In the genomic region with DNA sequence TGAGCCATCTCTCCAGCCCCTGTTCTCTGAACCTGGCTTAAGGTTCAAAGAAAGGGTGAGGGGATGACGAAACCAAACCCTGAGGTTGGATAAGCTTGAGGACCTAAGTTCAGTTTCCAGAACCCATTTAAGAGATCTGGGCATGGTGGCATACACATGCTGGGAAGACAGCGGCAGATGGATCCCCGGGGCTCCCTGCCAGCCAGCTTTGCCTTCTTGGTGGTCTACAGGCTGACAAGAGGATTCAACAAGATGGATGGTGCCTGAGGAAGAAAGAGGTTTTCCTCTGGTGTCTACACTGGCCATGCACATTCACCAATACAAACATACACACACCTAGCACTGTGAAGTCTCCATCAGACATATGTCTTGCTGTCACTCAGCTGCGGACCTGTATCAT, we compare ENCODE assay signal across 26 mouse cellular contexts. TPM values are rescaled to one million over a fixed set of nuclear protein-coding genes. Genes with fewer than 3 reads are reported as not detected.
DNase-seq lines count a peak whose midpoint lies in the region; ATAC-seq and TF ChIP-seq lines count a peak whose summit lies in the region.
"Had no signal": no experiment of that assay in that cellular context is flagged by ENCODE, and none has a peak within 500 bp of the region (broad histone marks: within the 10 kb centered on the region; RNA-seq: fewer than 3 reads in every experiment).

No protein-coding gene starts in this region.

- DNase-seq in forebrain, embryonic 11.5 days (ENCODE audit: low spot score): no peak
- peak in 1 of 2 experiments; percentile 23 for DNase-seq in layer of hippocampus, adult 2 months (ENCODE audit: low spot score in 2 of 2)
- DNase-seq in layer of hippocampus, adult 9-10 months (ENCODE audit: low spot score): no peak
- DNase-seq in right cerebral cortex, postnatal 10 days (ENCODE audit: low spot score in 2 of 2): peak; percentile 81 to 86
- no peak for DNase-seq in right cerebral cortex, adult 2 months (ENCODE audit: low spot score in 2 of 2)
- DNase-seq in layer of hippocampus, postnatal 10 days (ENCODE audit: low spot score in 2 of 2): peak; percentile 45 to 59
- DNase-seq: adrenal gland, postnatal 25 days; cerebellum, adult 18-20 months; embryo, embryonic 11 days; gastrocnemius, postnatal 10 days; heart, postnatal 10 days; kidney, adult 18-20 months; kidney, postnatal 25 days; lung, embryonic 14.5 days; lung, postnatal 14 days; midbrain, embryonic 14.5 days; thymus, adult 2 months; thymus, postnatal 36 days had no signal

- no peak overlapping the region for H3K4me2 ChIP-seq in forebrain, embryonic 15.5 days (replicated peaks)
- no peak overlapping the region for H3K4me2 ChIP-seq in forebrain, embryonic 11.5 days (ENCODE audit: low read depth, low read length, severe bottlenecking)
- H3K4me2 ChIP-seq: embryonic facial prominence, embryonic 12.5 days; heart, embryonic 13.5 days; hindbrain, embryonic 15.5 days; kidney, embryonic 15.5 days; limb, embryonic 12.5 days; liver, embryonic 15.5 days; lung, embryonic 14.5 days had no signal

- no peak for ATAC-seq in forebrain, embryonic 15.5 days (replicated peaks)
- ATAC-seq in forebrain, embryonic 11.5 days (replicated peaks; ENCODE audit: low FRiP score): no peak
- ATAC-seq: CD4-positive, CD25-positive, alpha-beta regulatory T cell, adult 4 months had no signal

- no peak overlapping the region for H3K4me3 ChIP-seq in forebrain, embryonic 15.5 days
- H3K4me3 ChIP-seq in forebrain, embryonic 11.5 days (ENCODE audit: low read depth, low read length): no peak overlapping the region
- no peak overlapping the region for H3K4me3 ChIP-seq in layer of hippocampus, adult 2 months
- H3K4me3 ChIP-seq: embryonic facial prominence, embryonic 12.5 days; heart, embryonic 13.5 days; hindbrain, embryonic 15.5 days; kidney, embryonic 15.5 days; limb, embryonic 12.5 days; liver, embryonic 15.5 days had no signal

- peak overlapping the region; percentile 46; the same call in 1 of the 2 replicates for H3K27ac ChIP-seq in forebrain, embryonic 15.5 days (replicated peaks)
- no peak overlapping the region for H3K27ac ChIP-seq in forebrain, embryonic 11.5 days (ENCODE audit: low read depth, low read length)
- peak overlapping the region; percentile 75 for H3K27ac ChIP-seq in layer of hippocampus, adult 2 months
- H3K27ac ChIP-seq: embryonic facial prominence, embryonic 12.5 days; heart, embryonic 13.5 days; hindbrain, embryonic 15.5 days; kidney, embryonic 15.5 days; limb, embryonic 12.5 days; liver, embryonic 15.5 days had no signal

- no peaks in the 10 kb centered on the region for H3K27me3 ChIP-seq in forebrain, embryonic 15.5 days
- H3K27me3 ChIP-seq in forebrain, embryonic 11.5 days (ENCODE audit: control insufficient read depth, insufficient read depth, low read length): no peaks in the 10 kb centered on the region
- H3K27me3 ChIP-seq: embryonic facial prominence, embryonic 12.5 days; heart, embryonic 13.5 days; hindbrain, embryonic 15.5 days; kidney, embryonic 15.5 days; limb, embryonic 12.5 days; liver, embryonic 15.5 days had no signal

- no peak overlapping the region for H3K9ac ChIP-seq in forebrain, embryonic 15.5 days (replicated peaks)
- no peak overlapping the region for H3K9ac ChIP-seq in forebrain, embryonic 11.5 days (ENCODE audit: low read length)
- H3K9ac ChIP-seq: embryonic facial prominence, embryonic 12.5 days; heart, embryonic 13.5 days; hindbrain, embryonic 15.5 days; kidney, embryonic 15.5 days; limb, embryonic 12.5 days; liver, embryonic 15.5 days; lung, embryonic 14.5 days had no signal

- WGBS in forebrain, embryonic 15.5 days: 83% methylated on average over 4 of the region's 4 CpGs
- 97% methylated on average over 4 of the region's 4 CpGs for WGBS in forebrain, embryonic 11.5 days

- H3K9me3 ChIP-seq in forebrain, embryonic 15.5 days: no peaks in the 10 kb centered on the region
- no peaks in the 10 kb centered on the region for H3K9me3 ChIP-seq in forebrain, embryonic 11.5 days (ENCODE audit: control insufficient read depth, low read length)
- H3K9me3 ChIP-seq: embryonic facial prominence, embryonic 12.5 days; heart, embryonic 13.5 days; hindbrain, embryonic 15.5 days; kidney, embryonic 15.5 days; limb, embryonic 12.5 days; liver, embryonic 15.5 days had no signal

- TF ChIP-seq CTCF in layer of hippocampus, adult 2 months (conservative IDR thresholded peaks at IDR 0.05): no peak

- peaks cover 12% of the 10 kb centered on the region for H3K4me1 ChIP-seq in forebrain, embryonic 15.5 days
- no peaks in the 10 kb centered on the region for H3K4me1 ChIP-seq in forebrain, embryonic 11.5 days (replicated peaks; ENCODE audit: control insufficient read depth, insufficient read depth, low read length)
- H3K4me1 ChIP-seq: embryonic facial prominence, embryonic 12.5 days; heart, embryonic 13.5 days; hindbrain, embryonic 15.5 days; kidney, embryonic 15.5 days; limb, embryonic 12.5 days; liver, embryonic 15.5 days had no signal

- H3K36me3 ChIP-seq in forebrain, embryonic 15.5 days: peaks cover 25% of the 10 kb centered on the region
- peaks cover 10% of the 10 kb centered on the region for H3K36me3 ChIP-seq in forebrain, embryonic 11.5 days (ENCODE audit: control insufficient read depth, insufficient read depth, low read length)

RNA-seq across cellular contexts. Expression of gene Tyw1, which starts 37.6 kb away (rescaled TPM):
- polyA plus RNA-seq in forebrain, embryonic 15.5 days (2015; fragmentation: Nextera tagmentation; extraction: Ambion mirVana): 24.8 and 27.1 TPM in 2 replicates
- polyA plus RNA-seq in forebrain, embryonic 11.5 days (2014; fragmentation: Nextera tagmentation; extraction: Ambion mirVana): 26.2 and 29.0 TPM in 2 replicates
- total RNA-seq in layer of hippocampus, adult 2 months (2021): 10 to 100 TPM; 16.2 to 17.7 TPM
- total RNA-seq in layer of hippocampus, postnatal 10 days (2021): 10 to 100 TPM; 16.9 to 18.4 TPM

RNA-seq across cellular contexts. Expression of gene Sbds, which starts 37.6 kb away (rescaled TPM):
- 60.0 and 64.3 TPM in 2 replicates for polyA plus RNA-seq in forebrain, embryonic 15.5 days (2015; fragmentation: Nextera tagmentation; extraction: Ambion mirVana)
- 65.4 and 76.8 TPM in 2 replicates for polyA plus RNA-seq in forebrain, embryonic 11.5 days (2014; fragmentation: Nextera tagmentation; extraction: Ambion mirVana)
- 10 to 100 TPM; 76.5 to 81.9 TPM for total RNA-seq in layer of hippocampus, adult 2 months (2021)
- 10 to 100 TPM; 50.5 to 53.1 TPM for total RNA-seq in layer of hippocampus, postnatal 10 days (2021)

Comparison
In these comparisons a context has a peak if more than half of its experiments do, and no peak if none do; other contexts are left out.
1. DNase-seq: peak in right cerebral cortex, postnatal 10 days (2 of 2) and layer of hippocampus, postnatal 10 days (2 of 2); none in forebrain, embryonic 11.5 days (single experiment), layer of hippocampus, adult 9-10 months (single experiment) and right cerebral cortex, adult 2 months (0 of 2).